Mouse (Mus musculus): Measurements from ENCODE around the gene Egln2. TPM values are rescaled to one million over a fixed set of nuclear protein-coding genes. Genes with fewer than 3 reads are reported as not detected.

Egln2 gene
- 100 to 1,000 TPM in 3 of 4 experiments, 10 to 100 TPM in 1; 97.6 to 103 (median 102) TPM for total RNA-seq (2022)

- DNase-seq (ENCODE audit: low spot score in 2 of 2) = peak; percentile 94 to 96
Observed at GRCm38 (mm10) chr7:27166614-27167474, at the start of gene Egln2. Gene Egln2, minus strand, starts transcription at chr7:27166802.

GRCm38 (mm10) chr7:27212626-27213025, 46.0 kb upstream of the Egln2 start:
- DNase-seq (ENCODE audit: low spot score in 2 of 2) = no peak

- DNase-seq (ENCODE audit: low spot score in 2 of 2) = no peak
Observed at GRCm38 (mm10) chr7:27203730-27204449, 37.3 kb upstream of the Egln2 start.

- DNase-seq (ENCODE audit: low spot score in 2 of 2) = no peak
Observed at GRCm38 (mm10) chr7:27198779-27199178, 32.2 kb upstream of the Egln2 start.

GRCm38 (mm10) chr7:27198355-27198754, 31.8 kb upstream of the Egln2 start:
- DNase-seq (ENCODE audit: low spot score in 2 of 2) = no peak

GRCm38 (mm10) chr7:27197634-27198033, 31.0 kb upstream of the Egln2 start:
- no peak for DNase-seq (ENCODE audit: low spot score in 2 of 2)

- DNase-seq (ENCODE audit: low spot score in 2 of 2) = no peak
Observed at GRCm38 (mm10) chr7:27197136-27197535, 30.5 kb upstream of the Egln2 start.

GRCm38 (mm10) chr7:27195681-27196611, 29.3 kb upstream of the Egln2 start, which contains the start of the genes BC024978 and Snrpa:
Gene BC024978, plus strand, starts transcription at chr7:27195781.
Gene Snrpa, minus strand, starts transcription at chr7:27196271.
- peak; percentile 99 to 100 for DNase-seq (ENCODE audit: low spot score in 2 of 2)

GRCm38 (mm10) chr7:27193731-27194130, 27.1 kb upstream of the Egln2 start:
- no peak for DNase-seq (ENCODE audit: low spot score in 2 of 2)

GRCm38 (mm10) chr7:27192434-27192833, 25.8 kb upstream of the Egln2 start:
- DNase-seq (ENCODE audit: low spot score in 2 of 2) = no peak

- no peak for DNase-seq (ENCODE audit: low spot score in 2 of 2)
Observed at GRCm38 (mm10) chr7:27189271-27189931, 22.8 kb upstream of the Egln2 start.

- no peak for DNase-seq (ENCODE audit: low spot score in 2 of 2)
Observed at GRCm38 (mm10) chr7:27185986-27186385, 19.4 kb upstream of the Egln2 start.

- no peak for DNase-seq (ENCODE audit: low spot score in 2 of 2)
Observed at GRCm38 (mm10) chr7:27184964-27185363, 18.4 kb upstream of the Egln2 start.

- no peak for DNase-seq (ENCODE audit: low spot score in 2 of 2)
Observed at GRCm38 (mm10) chr7:27182498-27182897, 15.9 kb upstream of the Egln2 start.

GRCm38 (mm10) chr7:27180837-27181695, 14.5 kb upstream of the Egln2 start, which contains the start of the genes Gm21983 and Mia:
Gene Gm21983, minus strand, starts transcription at chr7:27181086.
Gene Mia, minus strand, starts transcription at chr7:27181157.
- DNase-seq (ENCODE audit: low spot score in 2 of 2) = no peak

- DNase-seq (ENCODE audit: low spot score in 2 of 2) = no peak
Observed at GRCm38 (mm10) chr7:27180036-27180435, 13.4 kb upstream of the Egln2 start.

- DNase-seq (ENCODE audit: low spot score in 2 of 2) = no peak
Observed at GRCm38 (mm10) chr7:27179217-27179918, 12.8 kb upstream of the Egln2 start.

- peak; percentile 100 for DNase-seq (ENCODE audit: low spot score in 2 of 2)
Observed at GRCm38 (mm10) chr7:27178324-27179216, 12.0 kb upstream of the Egln2 start, which contains the start of gene Rab4b. Gene Rab4b, minus strand, starts transcription at chr7:27178896.
